Mouse (Mus musculus) forebrain, embryonic 16.5 days (tissue): ENCODE measurements around the gene Ppp2r5d. TPM values are rescaled to one million over a fixed set of nuclear protein-coding genes. Genes with fewer than 3 reads are reported as not detected.

Experiments
- ATAC-seq: fragments of 200-750 bp; cut with Nextera tagmentation; 2 replicates; pipeline ENCODE4 v1.8.0; 2017; ENCODE audit warnings: mild to moderate bottlenecking, moderate library complexity
- H3K27ac ChIP-seq: fragments of 300-500 bp; sonication (generic); 2 replicates; pipeline ENCODE4 v1.5.1; 2014; ENCODE audit warnings: low read length, control low read depth
- H3K27me3 ChIP-seq: fragments of 300-500 bp; sonication (generic); replicated peaks from 2 replicates; pipeline ENCODE4 v1.6.1; 2014; ENCODE audit warnings: low read length; ENCODE audit not compliant: control insufficient read depth, insufficient read depth
- H3K36me3 ChIP-seq: fragments of 300-500 bp; sonication (generic); 2 replicates; pipeline ENCODE4 v1.6.1; 2014; ENCODE audit not compliant: control insufficient read depth, insufficient read depth
- H3K4me1 ChIP-seq: fragments of 300-500 bp; sonication (generic); replicated peaks from 2 replicates; pipeline ENCODE4 v1.6.1; 2014; ENCODE audit warnings: low read length; ENCODE audit not compliant: control insufficient read depth, insufficient read depth
- H3K4me2 ChIP-seq: fragments of 300-500 bp; sonication (generic); 2 replicates; pipeline ENCODE4 v1.6.1; 2014; ENCODE audit warnings: mild to moderate bottlenecking, low read length, control low read depth
- H3K4me3 ChIP-seq: fragments of 300-500 bp; sonication (generic); replicated peaks from 2 replicates; pipeline ENCODE4 v1.5.1; 2014; ENCODE audit warnings: mild to moderate bottlenecking, low read length, control low read depth
- H3K9ac ChIP-seq: fragments of 300-500 bp; sonication (generic); replicated peaks from 2 replicates; pipeline ENCODE4 v1.6.1; 2014; ENCODE audit warnings: low read depth, low read length, control low read depth
- H3K9me3 ChIP-seq: fragments of 300-500 bp; sonication (generic); 2 replicates; pipeline ENCODE4 v1.6.1; 2016; ENCODE audit warnings: low read length; ENCODE audit not compliant: control insufficient read depth
- WGBS: fragments of 180-500 bp; shearing (Covaris S2); extraction: QIAGEN DNeasy Blood & Tissue Kit; methylation state at CpG from one replicate; pipeline ENCODE4 v1.1.7; 2014; 5-methylcytosine and 5-hydroxymethylcytosine counted together
- polyA plus RNA-seq: library from polyadenylated mRNA; unstranded; fragments of >200 nt; fragmentation: Nextera tagmentation; extraction: Ambion mirVana; gene quantifications from 2 replicates; pipeline ENCODE4 v1.2.1, GENCODE M21; 2015

Ppp2r5d gene
- polyA plus RNA-seq, 1 experiment from 2014 or later, result 96.6 TPM

DNA sequence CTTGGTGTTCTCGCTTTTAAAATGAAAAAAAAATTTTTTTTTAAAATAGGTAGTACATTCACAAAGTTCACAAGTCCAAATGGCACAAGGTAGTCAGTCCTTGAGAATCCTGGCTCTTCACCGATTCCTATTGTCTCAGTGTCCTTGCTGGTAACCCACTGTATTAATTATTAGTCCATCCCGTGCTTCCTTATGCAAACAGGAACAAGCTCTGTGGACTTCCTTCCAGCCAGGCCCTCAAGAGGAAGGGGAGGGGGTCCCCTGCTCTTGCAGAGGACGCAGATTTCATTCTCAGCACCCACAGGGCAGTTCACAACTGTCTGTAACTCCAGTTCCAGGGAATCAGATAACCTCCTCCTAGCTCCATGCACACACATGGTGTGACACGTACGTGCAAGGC lies 48.9 kb downstream of the Ppp2r5d start:
- H3K4me1 ChIP-seq, result peaks cover 17% of the 10 kb centered on the region
- H3K4me3 ChIP-seq, result no peak overlapping the region
- H3K4me2 ChIP-seq, result no peak overlapping the region
- H3K27ac ChIP-seq, result no peak overlapping the region
- ATAC-seq, result no peak
- no peaks in the 10 kb centered on the region for H3K9me3 ChIP-seq
- no peaks in the 10 kb centered on the region for H3K27me3 ChIP-seq
- WGBS, result 79% methylated on average over 6 of the region's 6 CpGs
- H3K9ac ChIP-seq, result no peak overlapping the region
- peaks cover 23% of the 10 kb centered on the region for H3K36me3 ChIP-seq

- Histone ChIP-seq H3K36me3 (peaks cover 12% of the 10 kb centered on the region), H3K4me2 (peak overlapping the region; percentile 83), H3K9ac (peak overlapping the region; percentile 88; the same call in 1 of the 2 replicates), H3K9me3 (no peaks in the 10 kb centered on the region), H3K4me1 (peaks cover 26% of the 10 kb centered on the region), H3K4me3 (peak overlapping the region; percentile 5; the same call in 1 of the 2 replicates), H3K27ac (no peak overlapping the region), H3K27me3 (no peaks in the 10 kb centered on the region)
- no peak for ATAC-seq
- 70% methylated on average over 20 of the region's 20 CpGs for WGBS
These were observed 53.0 kb downstream of the Ppp2r5d start for GRCm38 (mm10) chr17:46651755-46652547.

DNA sequence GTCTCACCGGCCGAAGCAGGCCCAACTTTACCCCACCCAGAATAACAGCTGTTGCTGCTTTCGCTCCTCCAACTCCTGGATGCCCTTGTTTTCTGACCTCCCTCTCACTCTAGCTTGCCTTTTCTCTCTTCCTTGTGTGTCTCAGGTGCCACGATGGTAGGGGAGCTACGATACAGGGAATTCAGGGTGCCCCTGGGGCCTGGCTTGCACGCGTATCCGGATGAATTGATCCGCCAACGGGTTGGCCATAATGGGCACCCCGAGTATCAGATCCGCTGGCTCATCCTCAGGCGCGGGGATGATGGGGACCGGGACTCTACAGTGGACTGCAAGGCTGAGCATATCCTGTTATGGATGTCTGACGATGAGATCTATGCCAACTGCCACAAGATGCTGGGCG lies 53.6 kb downstream of the Ppp2r5d start:
- Histone ChIP-seq H3K27me3 (no peaks in the 10 kb centered on the region), H3K4me2 (peak overlapping the region; percentile 83), H3K4me1 (peaks cover 31% of the 10 kb centered on the region), H3K4me3 (peak overlapping the region; percentile 64), H3K27ac (0 out of 2 replicates have a peak overlapping the region, but pooled peaks have one; percentile 8), H3K9ac (peak overlapping the region; percentile 88), H3K9me3 (no peaks in the 10 kb centered on the region), H3K36me3 (peaks cover 12% of the 10 kb centered on the region)
- ATAC-seq, result no peak
- 75% methylated on average over 17 of the region's 17 CpGs for WGBS

DNA sequence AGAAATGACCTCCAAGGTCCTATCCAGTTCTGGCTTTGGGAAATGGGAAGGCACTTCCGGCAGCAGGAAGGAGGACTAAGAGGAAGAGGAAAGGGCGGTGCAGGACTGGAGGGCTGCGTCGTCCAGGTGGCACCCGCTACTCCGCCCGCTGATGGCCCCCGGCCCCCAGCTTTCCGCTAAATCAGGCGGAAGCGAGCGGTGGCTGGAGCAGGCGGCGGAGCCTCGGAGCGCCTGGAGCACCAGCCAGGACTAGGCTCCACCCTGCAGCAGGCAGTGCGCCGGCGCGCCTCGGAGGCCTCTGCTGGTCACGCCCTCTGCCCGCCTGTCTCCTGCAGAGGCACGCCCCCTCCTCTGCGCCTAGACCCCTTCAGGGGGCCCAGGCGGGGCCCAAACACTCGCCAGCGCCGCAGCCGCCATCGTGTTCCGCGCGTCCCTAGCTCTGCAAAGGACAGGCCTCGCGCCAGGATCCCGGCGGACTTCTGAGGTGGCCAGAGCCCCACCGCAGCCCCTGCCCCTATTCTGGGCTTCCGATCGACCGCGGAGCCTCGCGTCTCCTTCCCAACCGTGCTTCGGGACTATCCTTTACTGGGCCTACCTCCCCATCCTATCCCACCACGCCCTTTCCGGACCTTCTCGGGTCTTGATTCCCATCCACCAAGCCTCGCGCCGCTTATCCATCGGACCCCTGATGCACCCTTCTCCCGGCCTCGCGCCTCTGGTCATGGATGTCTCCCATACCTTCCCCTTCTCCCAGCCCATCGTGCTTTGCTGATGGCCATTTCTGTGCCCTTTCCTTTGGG lies 54.5 kb downstream of the Ppp2r5d start, which contains the start of gene Cul7:
Gene Cul7, plus strand, starts transcription at position 106 of the 800 bp plus-strand sequence.
- peak within 1 kb of the TSS; percentile 89 for H3K27ac ChIP-seq
- H3K9me3 ChIP-seq, result no peaks in the 10 kb centered on the region
- peaks cover 7% of the 10 kb centered on the region for H3K36me3 ChIP-seq
- ATAC-seq, result peak; percentile 95
- peak within 1 kb of the TSS; percentile 83 for H3K4me2 ChIP-seq
- H3K4me3 ChIP-seq, result peak within 1 kb of the TSS; percentile 64
- WGBS, result 0% methylated on average over 54 of the region's 58 CpGs
- H3K9ac ChIP-seq, result peak within 1 kb of the TSS; percentile 88
- H3K4me1 ChIP-seq, result peaks cover 31% of the 10 kb centered on the region
- H3K27me3 ChIP-seq, result no peaks in the 10 kb centered on the region

- no peak for ATAC-seq
- H3K4me1 ChIP-seq, result peaks cover 37% of the 10 kb centered on the region
- peak overlapping the region; percentile 83 for H3K4me2 ChIP-seq
These were observed 55.1 kb downstream of the Ppp2r5d start for GRCm38 (mm10) chr17:46649811-46650210.

GRCm38 (mm10) chr17:46648436-46648835 lies 56.5 kb downstream of the Ppp2r5d start:
- Histone ChIP-seq H3K4me3 (no peak overlapping the region), H3K4me2 (no peak overlapping the region), H3K4me1 (peaks cover 44% of the 10 kb centered on the region), H3K9ac (no peak overlapping the region), H3K9me3 (no peaks in the 10 kb centered on the region), H3K36me3 (0 out of 2 replicates have a peak, but pooled peaks cover 3% of the 10 kb centered on the region), H3K27ac (no peak overlapping the region), H3K27me3 (no peaks in the 10 kb centered on the region)
- ATAC-seq, result no peak
- 96% methylated on average over 9 of the region's 9 CpGs for WGBS

More at GRCm38 (mm10) chr17:46649811-46650210, 55.1 kb downstream of the Ppp2r5d start:
- Histone ChIP-seq H3K4me3 (peak overlapping the region; percentile 64), H3K9ac (peak overlapping the region; percentile 88), H3K36me3 (peaks cover 5% of the 10 kb centered on the region; the same call in 1 of the 2 replicates), H3K27me3 (no peaks in the 10 kb centered on the region), H3K27ac (peak overlapping the region; percentile 89), H3K9me3 (no peaks in the 10 kb centered on the region)
- 31% methylated on average over 15 of the region's 15 CpGs for WGBS

DNA sequence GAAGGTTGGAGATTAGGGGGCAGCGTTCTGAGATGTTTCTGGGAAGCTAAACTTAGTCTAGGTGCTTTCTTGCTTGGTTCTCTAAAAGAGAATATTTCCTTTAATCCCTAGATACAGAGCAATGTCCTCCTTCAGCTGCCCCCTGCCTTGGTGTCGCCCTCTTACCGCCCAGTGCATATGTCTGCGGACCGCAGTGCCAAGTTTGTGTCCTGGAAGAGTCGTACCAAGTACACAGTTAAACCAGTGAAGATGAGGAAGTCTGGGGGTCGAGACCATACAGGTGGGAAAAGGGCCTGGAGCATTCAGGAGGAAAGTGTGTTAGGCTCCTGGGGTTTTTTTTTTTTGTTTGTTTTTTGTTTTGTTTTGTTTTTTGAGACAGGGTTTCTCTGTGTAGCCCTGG lies 57.6 kb downstream of the Ppp2r5d start:
- Histone ChIP-seq H3K4me1 (peaks cover 39% of the 10 kb centered on the region), H3K36me3 (no peaks in the 10 kb centered on the region), H3K4me2 (no peak overlapping the region), H3K27ac (no peak overlapping the region), H3K27me3 (no peaks in the 10 kb centered on the region), H3K9me3 (no peaks in the 10 kb centered on the region), H3K4me3 (no peak overlapping the region), H3K9ac (no peak overlapping the region)
- ATAC-seq, result no peak
- 93% methylated on average over 7 of the region's 7 CpGs for WGBS

- WGBS, result under 1% methylated on average over 19 of the region's 19 CpGs
- ATAC-seq, result 0 out of 2 replicates have a peak, but pooled peaks have one; percentile 7
These were observed 58.6 kb downstream of the Ppp2r5d start for GRCm38 (mm10) chr17:46646322-46646662.

More at GRCm38 (mm10) chr17:46646322-46646662, 58.6 kb downstream of the Ppp2r5d start:
- peaks cover 6% of the 10 kb centered on the region; the same call in 1 of the 2 replicates for H3K36me3 ChIP-seq
- H3K9me3 ChIP-seq, result no peaks in the 10 kb centered on the region
- H3K4me1 ChIP-seq, result peaks cover 30% of the 10 kb centered on the region
- peak overlapping the region; percentile 77 for H3K9ac ChIP-seq
- H3K27ac ChIP-seq, result peak overlapping the region; percentile 86
- H3K27me3 ChIP-seq, result no peaks in the 10 kb centered on the region
- H3K4me3 ChIP-seq, result peak overlapping the region; percentile 69
- H3K4me2 ChIP-seq, result peak overlapping the region; percentile 96
